Mouse (Mus musculus) lung, embryonic 14.5 days (tissue): ENCODE measurements around the gene Il16. TPM values are rescaled to one million over a fixed set of nuclear protein-coding genes. Genes with fewer than 3 reads are reported as not detected.

Source experiments
- ATAC-seq: fragments of 200-750 bp; cut with Nextera tagmentation; 2 replicates; pipeline ENCODE4 v1.8.0; 2017; ENCODE audit warnings: mild to moderate bottlenecking, moderate TSS enrichment, moderate library complexity; ENCODE audit not compliant: insufficient read depth
- DNase-seq: peaks from one replicate; pipeline ENCODE4 v3.0.0-alpha.2; 2015
- H3K27ac ChIP-seq: fragments of 300-500 bp; sonication (generic); 2 replicates; pipeline ENCODE4 v1.5.1; 2014; ENCODE audit warnings: low read depth, mild to moderate bottlenecking, moderate library complexity
- H3K27me3 ChIP-seq: fragments of 300-500 bp; sonication (generic); 2 replicates; pipeline ENCODE4 v1.6.1; 2014; ENCODE audit warnings: low read length, control low read depth; ENCODE audit not compliant: insufficient read depth
- H3K36me3 ChIP-seq: fragments of 300-500 bp; sonication (generic); 2 replicates; pipeline ENCODE4 v1.6.1; 2014; ENCODE audit warnings: control low read depth; ENCODE audit not compliant: insufficient read depth
- H3K4me1 ChIP-seq: fragments of 300-500 bp; sonication (generic); 2 replicates; pipeline ENCODE4 v1.6.1; 2014; ENCODE audit warnings: antibody characterized with exemption, control low read depth; ENCODE audit not compliant: insufficient read depth
- H3K4me2 ChIP-seq: fragments of 300-500 bp; sonication (generic); 2 replicates; pipeline ENCODE4 v1.6.1; 2014; ENCODE audit warnings: mild to moderate bottlenecking
- H3K4me3 ChIP-seq: fragments of 300-500 bp; sonication (generic); 2 replicates; pipeline ENCODE4 v1.5.1; 2014; ENCODE audit warnings: low read depth, low read length
- H3K9ac ChIP-seq: fragments of 300-500 bp; sonication (generic); 2 replicates; pipeline ENCODE4 v1.6.1; 2014
- H3K9me3 ChIP-seq: fragments of 300-500 bp; sonication (generic); 2 replicates; pipeline ENCODE4 v1.6.1; 2016; ENCODE audit warnings: low read depth, low read length, control low read depth
- CTCF ChIP-seq: IDR thresholded peaks from 2 replicates; pipeline ENCODE4 v1.5.1; 2016; ENCODE audit warnings: antibody characterized with exemption, low read depth
- WGBS: fragments of 180-500 bp; shearing (Covaris S2); extraction: QIAGEN DNeasy Blood & Tissue Kit; methylation state at CpG from one replicate; pipeline ENCODE4 v1.1.7; 2014; 5-methylcytosine and 5-hydroxymethylcytosine counted together
- polyA plus RNA-seq: library from polyadenylated mRNA; unstranded; fragments of >200 nt; fragmentation: Nextera tagmentation; extraction: Ambion mirVana; gene quantifications from 2 replicates; pipeline ENCODE4 v1.2.1, GENCODE M21; 2014

Il16 gene
- polyA plus RNA-seq, 1 experiment from 2014 or later: 2.3 TPM

DNA sequence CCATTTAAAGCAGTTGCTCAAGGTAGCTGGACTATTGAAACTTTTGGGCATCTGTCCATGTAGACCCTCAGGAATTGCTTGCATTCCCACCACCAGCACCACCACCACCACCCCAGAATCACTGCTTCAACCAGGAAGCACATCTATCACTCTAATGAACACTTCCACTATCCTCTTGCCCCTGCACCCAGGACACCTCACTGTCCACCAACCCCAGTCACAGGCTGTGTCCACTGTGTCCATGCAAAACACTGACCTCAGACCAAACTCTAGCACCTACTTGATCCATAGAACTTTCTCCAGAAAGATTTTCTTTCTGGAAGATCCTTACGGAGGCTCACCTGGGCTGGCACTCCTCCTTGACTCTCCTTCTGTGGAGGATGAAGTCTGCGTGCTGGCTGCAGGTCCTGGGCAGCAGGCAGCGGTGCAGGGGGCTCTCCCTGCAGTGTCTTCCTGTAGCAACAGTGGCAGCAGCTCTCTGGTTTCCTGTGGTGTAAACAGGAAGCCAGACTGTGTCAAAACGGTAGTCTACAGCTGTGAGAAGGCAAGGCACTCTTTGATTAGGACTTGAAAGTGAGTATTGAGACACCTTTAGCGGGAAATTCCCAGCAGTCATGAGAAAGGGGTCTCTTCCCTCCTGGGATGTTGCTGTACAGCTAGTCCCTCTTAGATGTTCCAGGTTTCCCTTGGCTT, 90.4 kb downstream of the Il16 start:
- H3K36me3 ChIP-seq: no peaks in the 10 kb centered on the region
- no peaks in the 10 kb centered on the region for H3K27me3 ChIP-seq
- H3K4me3 ChIP-seq: no peak overlapping the region
- 49% methylated on average over 5 of the region's 5 CpGs for WGBS
- peaks cover 2% of the 10 kb centered on the region; the same call in 1 of the 2 replicates for H3K4me1 ChIP-seq
- peak overlapping the region; percentile 36; the same call in 1 of the 2 replicates for H3K27ac ChIP-seq
- H3K9me3 ChIP-seq: no peaks in the 10 kb centered on the region
- DNase-seq (peak; percentile 54), ATAC-seq (no peak; the same call in 1 of the 2 replicates)
- TF ChIP-seq CTCF: no peak
- no peak overlapping the region for H3K9ac ChIP-seq
- peak overlapping the region; percentile 29; the same call in 1 of the 2 replicates for H3K4me2 ChIP-seq

DNA sequence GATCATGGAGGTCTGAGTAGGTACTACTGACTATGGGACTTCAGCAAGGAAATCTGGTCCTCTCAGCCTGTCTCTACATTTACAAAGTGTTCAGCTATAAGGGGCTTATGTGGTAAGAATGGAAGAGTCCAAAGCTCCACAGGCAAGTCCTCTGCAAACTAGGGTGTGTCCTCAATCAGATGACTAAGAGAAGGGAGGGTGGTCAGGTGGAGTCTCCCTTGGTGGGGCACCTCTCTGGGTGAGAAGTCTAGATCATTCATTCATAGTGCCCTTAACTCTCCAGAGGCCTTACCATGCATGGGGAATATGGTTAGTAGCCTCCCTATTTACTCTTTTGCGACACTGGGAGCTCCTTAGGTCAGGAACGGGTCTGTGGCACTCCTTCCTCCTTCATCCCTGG, 91.3 kb downstream of the Il16 start:
- ATAC-seq (no peak), DNase-seq (no peak)
- Histone ChIP-seq H3K9ac (no peak overlapping the region), H3K4me3 (no peak overlapping the region), H3K9me3 (no peaks in the 10 kb centered on the region), H3K36me3 (no peaks in the 10 kb centered on the region), H3K27ac (no peak overlapping the region), H3K27me3 (no peaks in the 10 kb centered on the region), H3K4me1 (0 out of 2 replicates have a peak, but pooled peaks cover 2% of the 10 kb centered on the region), H3K4me2 (peak overlapping the region; percentile 29; the same call in 1 of the 2 replicates)
- no peak for TF ChIP-seq CTCF
- 67% methylated on average over 2 of the region's 2 CpGs for WGBS

DNA sequence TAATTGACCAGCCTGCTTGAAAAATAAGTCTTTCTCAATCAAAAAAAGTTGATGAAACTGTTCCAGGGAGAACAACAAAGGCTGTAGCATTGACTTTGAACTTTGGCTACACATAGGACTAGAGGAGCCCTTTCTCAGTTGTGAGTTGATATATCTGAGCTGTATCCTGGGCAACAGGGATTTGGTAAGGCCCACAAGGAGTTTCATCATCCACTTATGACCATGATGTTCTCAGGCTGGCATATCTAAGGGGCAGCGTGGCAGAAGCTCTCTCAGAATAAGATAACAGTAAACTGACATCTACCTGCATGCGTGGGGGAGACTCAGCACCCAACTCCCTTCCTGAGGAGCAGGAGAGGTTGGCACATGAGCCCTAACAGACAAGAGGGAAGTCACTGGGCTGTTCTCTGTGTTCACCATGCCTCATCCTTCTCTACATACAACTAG, 91.9 kb downstream of the Il16 start:
- ATAC-seq: no peak
- 82% methylated on average over 2 of the region's 2 CpGs for WGBS
- H3K9me3 ChIP-seq: no peaks in the 10 kb centered on the region

DNA sequence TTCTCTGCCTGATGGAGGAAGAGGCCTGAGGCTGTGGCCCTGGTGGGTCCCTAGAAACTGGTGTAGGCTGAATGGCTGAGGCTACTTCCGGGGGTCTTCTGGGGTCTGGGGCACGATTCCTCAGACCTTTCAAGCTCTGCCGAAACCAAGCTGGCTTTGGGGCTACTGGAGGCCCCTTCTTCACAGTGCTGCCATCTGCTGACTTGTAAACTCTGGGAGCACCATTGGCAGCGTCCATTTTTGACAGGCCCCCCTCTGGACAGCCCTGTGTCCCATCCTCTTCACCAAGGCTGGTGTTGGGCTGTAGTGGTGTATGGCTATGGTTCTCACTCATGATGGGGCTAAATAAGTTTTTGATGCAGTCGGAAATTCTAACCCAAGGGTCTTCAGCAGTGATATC, 93.0 kb downstream of the Il16 start:
- Histone ChIP-seq H3K9me3 (no peaks in the 10 kb centered on the region), H3K27me3 (no peaks in the 10 kb centered on the region), H3K36me3 (no peaks in the 10 kb centered on the region), H3K4me1 (no peaks in the 10 kb centered on the region), H3K4me3 (no peak overlapping the region), H3K9ac (no peak overlapping the region), H3K27ac (no peak overlapping the region), H3K4me2 (no peak overlapping the region)
- TF ChIP-seq CTCF: no peak
- DNase-seq: no peak
- no peak for ATAC-seq
- WGBS: 81% methylated on average over 5 of the region's 5 CpGs

More for the DNA sequence above, 91.9 kb downstream of the Il16 start:
- Histone ChIP-seq H3K4me1 (no peaks in the 10 kb centered on the region), H3K4me3 (no peak overlapping the region), H3K36me3 (no peaks in the 10 kb centered on the region), H3K4me2 (no peak overlapping the region), H3K27me3 (no peaks in the 10 kb centered on the region), H3K9ac (no peak overlapping the region), H3K27ac (no peak overlapping the region)
- no peak for DNase-seq
- no peak for TF ChIP-seq CTCF

DNA sequence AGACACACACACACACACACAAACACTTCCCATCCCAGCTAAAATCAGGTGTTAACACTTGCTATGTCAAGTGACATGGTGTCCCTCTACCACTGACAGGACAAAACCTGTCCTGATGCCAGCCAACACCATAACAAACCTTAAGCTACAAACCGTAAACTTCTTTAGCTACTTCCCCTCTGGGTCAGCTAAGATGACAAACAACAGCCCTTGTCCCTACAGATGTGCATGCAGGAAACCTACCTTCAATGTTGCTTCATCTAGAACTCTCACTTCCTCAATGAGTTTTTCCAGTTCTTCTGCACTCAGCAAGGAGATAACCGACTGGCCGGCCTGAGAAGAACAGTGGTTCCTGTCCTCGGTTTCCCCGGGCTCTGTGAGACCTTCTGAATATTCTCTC, 94.9 kb downstream of the Il16 start:
- H3K4me2 ChIP-seq: no peak overlapping the region
- no peak overlapping the region for H3K9ac ChIP-seq
- no peak overlapping the region for H3K27ac ChIP-seq
- DNase-seq (no peak), ATAC-seq (no peak)
- 80% methylated on average over 5 of the region's 5 CpGs for WGBS
- no peak overlapping the region for H3K4me3 ChIP-seq
- no peaks in the 10 kb centered on the region for H3K36me3 ChIP-seq
- no peaks in the 10 kb centered on the region for H3K4me1 ChIP-seq
- no peaks in the 10 kb centered on the region for H3K27me3 ChIP-seq
- H3K9me3 ChIP-seq: no peaks in the 10 kb centered on the region
- TF ChIP-seq CTCF: no peak

DNA sequence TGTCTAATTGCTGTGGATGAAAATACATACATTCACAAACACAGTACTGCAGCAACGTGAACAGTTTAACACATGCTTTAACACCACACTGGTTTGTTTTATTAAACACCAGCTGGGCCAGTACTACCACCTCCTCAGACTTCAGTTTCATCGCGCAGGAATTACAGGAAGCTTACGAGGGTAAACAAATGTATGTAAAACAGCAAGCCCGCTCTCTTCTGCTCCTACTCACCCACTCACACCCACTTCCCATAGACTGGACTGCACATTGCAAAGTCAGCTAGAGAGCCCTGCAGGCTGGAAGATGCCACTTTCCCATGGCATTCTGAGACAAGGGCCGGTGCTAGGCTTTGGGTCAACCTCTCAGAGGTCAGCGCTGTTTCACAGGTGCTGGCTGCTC, 96.7 kb downstream of the Il16 start:
- Histone ChIP-seq H3K27me3 (no peaks in the 10 kb centered on the region), H3K36me3 (no peaks in the 10 kb centered on the region), H3K27ac (no peak overlapping the region), H3K9me3 (no peaks in the 10 kb centered on the region), H3K9ac (no peak overlapping the region), H3K4me1 (no peaks in the 10 kb centered on the region), H3K4me2 (no peak overlapping the region), H3K4me3 (no peak overlapping the region)
- DNase-seq (peak; percentile 7), ATAC-seq (no peak)
- no peak for TF ChIP-seq CTCF
- WGBS: 58% methylated on average over 7 of the region's 7 CpGs

DNA sequence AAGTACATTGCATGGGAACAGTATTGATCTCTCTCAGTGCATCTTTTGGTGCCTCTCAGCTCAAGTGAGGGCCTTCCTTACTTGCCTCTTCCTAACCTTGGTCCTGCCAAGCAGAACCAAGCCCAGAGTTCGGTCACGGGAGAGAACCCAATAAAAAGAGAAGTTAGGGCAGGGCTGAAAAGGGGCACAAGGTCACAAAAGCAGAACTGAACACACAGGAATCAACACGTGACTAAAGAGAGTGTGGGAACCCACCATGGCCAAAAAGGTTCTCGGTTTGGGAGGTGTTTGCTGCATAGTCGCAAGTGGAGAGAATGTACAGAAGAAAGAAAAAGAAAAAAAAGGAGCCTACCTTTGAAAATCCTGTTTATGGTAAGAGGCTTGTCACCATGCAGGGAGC, 100.0 kb downstream of the Il16 start:
- no peak for DNase-seq
- Histone ChIP-seq H3K4me1 (no peaks in the 10 kb centered on the region), H3K4me3 (no peak overlapping the region), H3K9me3 (no peaks in the 10 kb centered on the region), H3K9ac (no peak overlapping the region), H3K36me3 (peaks cover 6% of the 10 kb centered on the region; the same call in 1 of the 2 replicates), H3K4me2 (no peak overlapping the region), H3K27me3 (no peaks in the 10 kb centered on the region), H3K27ac (no peak overlapping the region)
- no peak for ATAC-seq
- WGBS: 85% methylated on average over 5 of the region's 5 CpGs
- no peak for TF ChIP-seq CTCF
